Mouse (Mus musculus) lung, postnatal 0 days (tissue): ENCODE measurements around the gene Trnt1.

Source experiments
- CTCF ChIP-seq: IDR thresholded peaks from 2 replicates; pipeline ENCODE4 v1.5.1; 2016; ENCODE audit warnings: antibody characterized with exemption, mild to moderate bottlenecking
- EP300 ChIP-seq: IDR thresholded peaks from 2 replicates; pipeline ENCODE4 v1.6.1; 2016; ENCODE audit warnings: antibody characterized with exemption, mild to moderate bottlenecking, control low read depth

- TF ChIP-seq CTCF (no peak), EP300 (no peak)
Observed at GRCm38 (mm10) chr6:106726078-106726477, 42.8 kb upstream of the Trnt1 start.
